Mouse (Mus musculus) gastrocnemius, postnatal 4 days (tissue): ENCODE results near the gene Fam71e2. TPM values are rescaled to one million over a fixed set of nuclear protein-coding genes. Genes with fewer than 3 reads are reported as not detected.
"Not testable (repeated sequence)": the region's sequence is repeated elsewhere in the genome, so short reads cannot be mapped to it uniquely, and the experiment has no call there.

Experiments used
- DNase-seq, 2 experiments: peaks; one replicate each; pipeline ENCODE4 v3.0.0; 2021 to 2022; ENCODE audit warnings: low spot score in 2 of 2, mixed read lengths in 2 of 2
- long read RNA-seq, 2 experiments: library from polyadenylated mRNA; stranded (forward); transcript quantifications; one replicate each; pipeline ENCODE4 v2.0.0; 2021
- total RNA-seq, 2 experiments: library from RNA; stranded (reverse); gene quantifications; 2 replicates each; pipeline ENCODE4 v1.2.3; 2021

The Fam71e2 gene
- not detected for total RNA-seq
- long read RNA-seq, experiment 1, result 0 reads
- long read RNA-seq, experiment 2, result 0 reads

DNA sequence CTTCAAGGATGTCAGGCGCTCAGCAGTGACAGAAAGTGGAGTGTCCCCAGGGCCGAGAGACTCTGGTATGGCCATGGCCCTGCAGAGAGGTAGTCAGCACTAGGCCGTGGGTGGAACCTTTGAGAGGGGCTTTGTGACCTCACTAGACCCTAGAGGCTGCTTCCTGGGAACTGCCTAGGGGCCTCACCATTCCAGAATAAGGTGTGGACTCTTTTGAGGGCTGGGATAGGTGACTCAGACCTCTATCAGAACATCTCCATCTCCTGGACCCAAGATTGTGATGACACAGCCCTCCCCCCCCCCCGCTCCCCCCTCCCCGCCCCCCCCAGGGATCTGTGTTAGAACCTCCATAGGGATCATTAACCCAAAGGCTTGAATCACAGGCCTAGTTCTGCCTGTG, at the start of gene Fam71e2:
TSS of gene Fam71e2 (minus strand) at position 101 of the 400 bp plus-strand sequence.
- DNase-seq, result no peak

GRCm38 (mm10) chr7:4816559-4816958, 45.5 kb upstream of the Fam71e2 start:
- no peak for DNase-seq

DNA sequence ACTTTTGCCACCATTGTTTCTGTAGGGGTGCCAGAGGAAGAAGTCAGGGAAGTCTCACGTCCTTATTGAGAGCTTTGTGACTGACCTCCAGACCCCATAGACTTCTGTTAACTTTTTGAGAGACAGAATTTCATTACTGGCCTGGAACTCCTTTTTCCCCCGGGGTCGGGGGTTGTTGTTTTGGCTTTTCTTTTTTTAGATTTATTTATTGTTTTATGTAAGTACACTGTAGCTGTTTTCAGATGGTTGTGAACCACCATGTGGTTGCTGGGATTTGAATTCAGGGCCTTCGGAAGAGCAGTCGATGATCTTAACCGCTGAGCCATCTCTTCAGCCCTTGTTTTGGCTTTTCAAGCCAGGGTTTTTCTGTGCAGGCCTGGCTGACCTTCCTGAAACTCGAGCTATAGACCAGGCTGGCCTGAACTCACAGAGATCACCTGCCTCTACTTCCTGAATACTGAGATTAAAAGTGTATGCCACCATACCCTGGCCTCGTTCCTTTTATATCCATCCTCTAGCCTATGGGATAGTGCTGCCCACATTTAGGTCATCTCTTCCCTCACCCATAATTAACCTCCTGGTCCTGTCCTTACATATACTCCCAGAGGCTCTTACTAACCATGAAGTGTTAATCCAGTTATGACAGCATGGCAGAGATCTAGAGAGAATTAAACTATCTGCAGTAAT, 42.1 kb upstream of the Fam71e2 start:
- DNase-seq, result no peak

DNA sequence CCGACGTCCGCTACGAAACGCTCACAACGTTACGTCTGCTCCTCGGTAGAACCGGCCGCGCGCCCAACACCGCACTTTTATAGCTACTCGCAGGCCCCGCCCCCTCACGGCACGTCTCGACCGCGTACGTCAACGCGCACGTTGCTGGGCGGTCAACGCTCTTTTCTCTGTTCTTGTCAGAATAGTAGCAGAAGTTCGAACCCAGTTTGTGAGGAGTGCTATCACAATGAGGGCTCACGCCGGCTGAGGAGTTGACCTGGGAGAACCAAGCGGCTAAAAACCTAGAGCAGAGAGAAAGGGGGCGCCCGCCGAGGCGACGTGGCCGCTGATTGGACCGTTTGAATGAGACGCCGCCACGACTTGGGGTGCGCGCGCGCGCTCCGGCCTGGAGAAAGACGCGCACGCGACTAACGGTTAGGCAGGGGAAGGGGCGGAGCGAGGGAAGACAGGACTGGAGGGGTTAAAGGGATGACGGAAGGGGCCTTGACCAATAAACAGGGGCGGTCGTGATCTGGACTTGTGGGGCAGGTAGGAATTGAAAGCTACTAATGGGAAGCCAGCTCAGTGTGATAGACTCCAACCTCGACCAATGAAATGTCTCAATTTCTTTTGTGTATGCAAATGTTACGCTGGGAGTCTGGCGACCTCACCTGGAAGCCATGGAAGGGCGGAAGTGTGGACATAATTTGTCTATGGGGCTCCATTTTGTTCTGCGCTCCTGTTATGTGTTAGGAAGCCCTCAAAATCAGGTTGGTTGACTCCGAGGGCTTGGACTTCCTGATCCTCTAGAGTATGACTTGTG, 41.4 kb upstream of the Fam71e2 start, which contains the start of gene Ube2s:
TSS of gene Ube2s (minus strand) at position 288 of the 802 bp plus-strand sequence.
- peak; percentile 97 to 98 for DNase-seq

- peak in 1 of 2 experiments; percentile 58 for DNase-seq
Observed at GRCm38 (mm10) chr7:4811842-4812302, 40.8 kb upstream of the Fam71e2 start.

DNA sequence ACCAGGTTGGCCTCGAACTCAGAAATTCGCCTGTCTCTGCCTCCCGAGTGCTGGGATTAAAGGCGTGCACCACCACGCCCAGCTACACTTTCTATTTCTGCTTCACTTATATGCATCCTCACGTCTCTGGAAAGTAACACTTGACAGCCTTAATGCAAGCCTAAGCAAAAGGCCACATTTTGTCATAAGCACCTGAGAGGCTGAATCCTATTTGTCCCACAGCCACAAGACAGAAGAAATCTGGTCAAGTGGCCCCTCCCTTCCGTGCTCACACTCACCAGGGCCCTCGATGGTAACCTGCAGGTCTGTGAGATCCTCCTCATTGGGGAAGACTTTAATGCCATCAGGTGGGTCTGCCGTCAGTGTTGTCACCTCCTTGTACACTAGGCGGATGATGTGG, 40.0 kb upstream of the Fam71e2 start:
- not testable (repeated sequence) for DNase-seq

DNA sequence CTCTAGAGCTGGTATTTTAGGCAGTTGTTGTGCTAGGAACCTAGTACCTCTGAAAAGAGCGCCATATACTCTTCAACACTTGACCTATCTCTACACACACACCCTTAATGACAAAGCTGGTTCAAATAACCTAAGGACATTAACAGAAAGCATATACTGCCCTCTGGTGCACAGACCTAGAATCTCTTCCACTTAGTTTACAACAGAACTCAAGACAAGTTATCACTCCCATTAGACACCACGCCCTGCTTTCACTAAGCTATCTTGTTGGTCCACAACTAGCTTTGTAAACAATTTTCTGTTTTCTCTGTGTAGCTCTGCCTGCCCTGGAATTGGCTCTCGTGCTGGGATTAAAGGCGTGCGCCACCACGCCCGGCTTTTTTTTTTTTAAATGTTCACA, 35.6 kb upstream of the Fam71e2 start:
- no peak for DNase-seq

DNA sequence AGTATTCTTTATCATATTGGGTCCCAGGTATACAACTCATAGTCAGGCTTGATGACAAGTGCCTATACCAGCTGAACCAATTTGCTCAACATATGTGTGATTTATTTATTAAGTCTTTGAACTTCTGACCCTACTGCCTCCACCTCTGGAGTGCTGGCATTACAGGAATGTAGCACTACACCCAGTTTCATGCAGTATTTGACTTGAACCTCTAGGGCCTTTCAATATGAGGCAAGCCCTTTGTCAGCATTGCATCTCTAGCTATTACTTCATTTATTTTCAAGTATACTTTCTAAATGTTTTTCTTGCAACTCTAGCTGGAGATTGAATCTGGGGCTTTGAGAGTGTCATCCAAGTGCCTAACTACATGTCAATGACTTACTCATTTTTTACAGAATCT, 31.1 kb upstream of the Fam71e2 start:
- no peak for DNase-seq

- no peak for DNase-seq
Observed at GRCm38 (mm10) chr7:4795767-4796433, 24.8 kb upstream of the Fam71e2 start.

DNA sequence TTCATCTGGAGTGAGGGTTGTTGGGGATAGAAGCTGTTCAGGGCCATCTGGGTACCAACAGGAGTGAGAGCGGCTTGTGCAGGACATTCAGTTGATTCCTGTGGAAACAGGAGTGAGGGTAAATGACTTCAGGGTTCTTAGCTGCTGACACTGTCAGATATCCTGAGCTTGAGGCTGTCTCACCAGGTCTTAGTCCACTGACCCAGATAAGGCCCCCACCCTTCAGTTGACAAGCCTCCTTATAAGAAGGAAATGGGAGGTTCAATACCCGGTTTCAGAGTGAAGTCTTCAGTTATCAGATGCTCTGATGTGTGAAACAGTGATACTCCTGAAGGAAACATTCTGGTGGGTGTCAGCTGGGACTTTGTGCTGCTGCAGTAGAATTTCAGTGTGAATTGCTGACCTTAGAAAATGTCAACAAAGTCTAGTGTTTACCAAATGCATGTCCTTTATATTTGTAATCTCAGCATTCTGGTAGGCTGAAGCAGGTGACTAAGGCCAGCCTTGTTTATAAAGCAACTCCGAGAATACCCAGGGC, 23.6 kb upstream of the Fam71e2 start:
- no peak for DNase-seq

GRCm38 (mm10) chr7:4793674-4794073, 22.6 kb upstream of the Fam71e2 start:
- no peak for DNase-seq

DNA sequence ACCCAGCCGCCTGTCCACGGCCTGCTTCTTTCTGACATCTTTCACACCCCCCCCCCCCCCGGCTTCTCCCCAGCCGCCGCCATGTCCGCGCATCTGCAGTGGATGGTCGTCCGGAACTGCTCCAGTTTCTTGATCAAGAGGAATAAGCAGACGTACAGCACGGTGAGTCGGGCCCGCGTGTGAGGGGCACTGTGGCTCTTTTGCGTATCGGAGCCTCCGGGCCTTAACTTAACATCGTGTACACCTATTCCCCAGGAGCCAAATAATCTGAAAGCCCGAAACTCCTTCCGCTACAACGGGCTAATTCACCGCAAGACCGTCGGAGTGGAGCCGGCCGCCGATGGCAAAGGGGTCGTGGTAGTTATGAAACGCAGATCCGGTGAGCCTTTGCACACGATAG, 22.1 kb upstream of the Fam71e2 start:
- not testable (repeated sequence) for DNase-seq

- DNase-seq, result peak; percentile 88 to 94
Observed at GRCm38 (mm10) chr7:4792278-4793212, 21.4 kb upstream of the Fam71e2 start, which contains the start of gene Rpl28. Gene Rpl28 (plus strand): TSS chr7:4792874.

DNA sequence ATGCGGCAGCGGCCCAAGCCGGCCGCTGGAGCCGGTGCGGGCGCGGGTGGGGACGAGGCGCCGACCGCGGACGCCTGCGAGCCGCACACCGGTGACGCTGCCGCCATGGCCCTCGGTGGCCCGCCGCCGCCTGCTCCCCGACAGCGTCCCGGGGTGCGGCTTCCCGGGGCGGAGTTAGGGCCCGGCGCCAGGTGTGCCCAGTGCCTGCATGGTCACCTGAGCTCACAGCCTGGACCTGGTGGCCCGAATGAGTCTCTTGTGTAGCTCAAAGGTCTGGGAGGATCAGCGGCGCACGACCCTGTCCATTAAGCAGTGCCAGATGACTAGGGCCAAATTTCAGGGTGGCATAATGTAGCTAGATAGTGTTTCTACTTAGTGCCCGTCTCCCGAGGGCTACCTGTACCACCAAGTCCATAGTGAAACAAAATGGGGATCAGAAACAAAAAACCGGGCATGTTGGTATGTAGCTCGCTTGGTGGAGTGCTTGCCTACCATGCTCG, 18.4 kb upstream of the Fam71e2 start, which contains the start of gene Tmem238:
TSS of gene Tmem238 (minus strand) at position 221 of the 500 bp plus-strand sequence.
- DNase-seq, result peak in 1 of 2 experiments; percentile 41

DNA sequence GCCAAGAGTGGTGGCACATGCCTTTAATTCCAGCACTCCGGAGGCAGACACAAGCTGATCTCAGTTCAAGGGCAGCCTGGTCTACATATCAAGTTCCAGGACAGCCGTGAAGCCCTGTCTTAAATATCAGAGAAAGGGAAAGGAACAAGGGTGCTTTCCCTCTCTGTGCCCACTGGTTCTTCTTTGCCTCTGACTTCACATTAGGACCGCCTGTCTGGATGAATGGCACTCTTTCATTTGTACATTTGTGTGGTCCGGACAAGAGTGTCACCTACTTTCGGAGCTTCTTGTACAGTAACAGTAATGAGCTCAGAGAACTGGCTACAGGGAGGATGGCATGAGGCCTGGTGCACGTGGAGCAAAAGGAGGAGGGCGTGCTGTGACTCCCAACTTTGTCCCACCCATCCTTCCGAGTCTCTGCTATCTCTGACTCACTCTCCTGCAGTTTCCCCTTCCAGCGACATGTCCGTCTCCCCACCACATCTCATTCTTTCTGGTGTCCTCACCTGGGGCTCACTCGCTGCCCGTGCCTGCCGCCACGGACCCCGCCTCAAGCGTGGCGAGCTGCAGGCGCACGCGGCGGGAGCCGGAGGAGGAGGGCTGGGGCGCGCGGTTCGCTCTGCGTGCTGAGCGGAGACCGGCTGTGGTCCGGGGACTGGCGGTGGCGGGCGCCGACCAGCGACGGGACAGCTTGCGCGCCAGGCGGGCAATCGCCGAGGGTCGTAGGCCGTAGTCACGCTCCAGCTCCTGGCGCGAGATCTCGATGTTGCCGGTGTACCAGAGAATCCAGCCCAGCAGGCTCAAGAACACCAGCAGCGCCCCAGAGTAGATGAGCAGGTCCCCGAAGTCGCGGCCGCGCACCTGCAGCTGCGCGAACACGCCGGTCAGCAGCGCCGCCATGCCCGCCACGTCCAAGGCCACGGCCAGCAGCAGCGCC, 17.7 kb upstream of the Fam71e2 start:
- peak in 1 of 2 experiments; percentile 63 for DNase-seq

- DNase-seq, result no peak
Observed at GRCm38 (mm10) chr7:4783667-4784268, 12.7 kb upstream of the Fam71e2 start.

GRCm38 (mm10) chr7:4782759-4783158, 11.7 kb upstream of the Fam71e2 start, which contains the start of the genes Il11 and Tmem190:
Gene Il11 (minus strand): TSS chr7:4782859.
Gene Tmem190 (plus strand): TSS chr7:4782937.
- no peak for DNase-seq

- DNase-seq, result no peak
Observed at GRCm38 (mm10) chr7:4782130-4782529, 11.0 kb upstream of the Fam71e2 start.
